Mouse (Mus musculus) layer of hippocampus, adult 8-10 months (tissue): ENCODE data around the gene Lrmda. TPM values are rescaled to one million over a fixed set of nuclear protein-coding genes. Genes with fewer than 3 reads are reported as not detected.

ENCODE experiments used
- DNase-seq, 2 experiments: peaks; one replicate each; pipeline ENCODE4 v3.0.0; 2022; ENCODE audit warnings: low spot score in 2 of 2
- total RNA-seq, 4 experiments: library from RNA; stranded (reverse); gene quantifications; 2 replicates each; pipeline ENCODE4 v1.2.4; 2022

Gene Lrmda
- total RNA-seq, 4 experiments from 2014 or later, result 0.59 to 4.9 (median 1.8) TPM

- no peak for DNase-seq
Observed at GRCm38 (mm10) chr14:22928683-22929082, 909.2 kb downstream of the Lrmda start.

- DNase-seq, result no peak
Observed at GRCm38 (mm10) chr14:22929585-22929984, 910.1 kb downstream of the Lrmda start.

DNA sequence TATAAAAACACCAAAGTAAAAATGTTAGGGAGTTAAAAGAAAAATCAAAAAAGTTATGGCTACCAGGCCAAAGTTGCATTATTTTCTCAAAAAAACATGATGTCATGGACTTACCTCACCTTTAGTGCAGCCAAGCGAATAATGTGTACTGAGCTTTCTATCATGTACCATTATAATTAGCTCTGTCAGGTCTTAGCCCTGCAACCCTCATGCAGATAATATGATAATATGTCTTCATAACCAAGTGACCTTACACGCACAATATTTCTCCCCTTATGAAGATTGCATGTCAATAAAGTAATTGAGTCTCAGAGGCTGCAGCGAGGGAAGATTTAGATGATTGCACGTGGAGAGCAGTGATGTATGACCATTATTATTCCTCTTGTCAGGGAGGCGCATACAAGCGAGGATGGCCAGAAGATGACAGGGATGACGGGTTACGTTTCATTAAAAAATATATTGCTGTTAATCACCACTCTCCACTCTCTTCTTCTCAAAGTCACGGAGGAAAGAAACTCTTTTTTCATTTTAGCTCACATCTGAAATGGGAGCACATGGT lies 911.1 kb downstream of the Lrmda start:
- DNase-seq, result no peak

GRCm38 (mm10) chr14:22931114-22931822 lies 911.8 kb downstream of the Lrmda start:
- DNase-seq, result no peak

DNA sequence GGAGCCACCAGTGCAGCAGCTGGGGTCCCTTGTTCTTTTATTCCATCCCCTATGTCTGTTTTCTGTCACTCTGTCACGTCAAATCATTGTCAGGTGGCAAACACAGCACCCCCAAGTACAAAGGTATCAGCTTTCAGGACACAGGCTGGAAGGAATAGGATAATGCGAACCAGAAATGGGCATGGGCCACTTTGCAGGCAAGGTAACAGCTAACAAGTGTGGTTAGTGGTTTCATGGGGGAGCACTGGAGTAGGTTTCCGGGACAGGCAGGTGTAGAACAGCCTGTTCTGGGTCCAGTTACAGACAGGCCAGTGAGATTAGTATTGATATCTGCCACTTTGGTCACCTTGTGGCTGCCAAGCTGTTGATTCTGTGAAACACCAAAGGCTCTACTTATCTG lies 917.2 kb downstream of the Lrmda start:
- no peak for DNase-seq

DNA sequence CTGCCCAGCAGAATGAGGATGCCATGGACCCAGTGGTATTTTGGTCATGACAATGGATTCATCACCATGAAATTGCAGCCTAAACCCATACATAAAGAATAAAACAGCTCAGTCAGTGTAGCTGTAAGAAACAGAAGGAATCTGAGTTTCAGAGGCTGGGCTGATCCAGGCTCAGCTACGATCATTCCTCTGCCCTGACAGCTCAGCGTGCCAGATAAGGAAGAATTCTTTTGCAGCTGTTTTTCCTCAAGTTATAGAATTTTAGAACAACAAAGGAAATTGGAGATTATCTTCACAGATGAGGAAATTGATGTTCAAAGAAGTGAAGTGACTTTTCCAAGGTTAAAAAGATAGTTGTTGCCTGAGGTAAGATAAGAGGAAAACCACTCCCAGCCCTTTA lies 921.1 kb downstream of the Lrmda start:
- no peak for DNase-seq

- DNase-seq, result no peak
Observed at GRCm38 (mm10) chr14:22942569-22942968, 923.1 kb downstream of the Lrmda start.

DNA sequence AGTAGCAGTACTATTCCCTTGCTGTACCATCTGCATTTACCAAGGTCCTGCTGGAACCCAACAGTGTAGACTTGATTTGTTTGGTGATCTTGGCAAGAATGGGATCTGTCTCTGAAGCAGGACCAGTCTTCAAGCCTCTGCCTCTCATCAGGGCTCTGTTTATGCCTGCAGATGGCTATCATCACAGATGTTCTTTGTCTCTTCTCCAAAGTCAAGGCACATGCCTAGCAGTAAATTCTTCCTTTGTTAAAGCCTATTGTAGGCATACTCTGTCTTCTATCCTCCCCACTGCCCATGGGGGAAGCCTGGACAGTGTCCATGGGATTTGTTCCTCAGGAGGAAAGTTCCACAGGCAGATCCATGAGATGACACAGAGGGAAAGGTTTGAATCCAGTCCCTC lies 930.0 kb downstream of the Lrmda start:
- DNase-seq, result no peak

DNA sequence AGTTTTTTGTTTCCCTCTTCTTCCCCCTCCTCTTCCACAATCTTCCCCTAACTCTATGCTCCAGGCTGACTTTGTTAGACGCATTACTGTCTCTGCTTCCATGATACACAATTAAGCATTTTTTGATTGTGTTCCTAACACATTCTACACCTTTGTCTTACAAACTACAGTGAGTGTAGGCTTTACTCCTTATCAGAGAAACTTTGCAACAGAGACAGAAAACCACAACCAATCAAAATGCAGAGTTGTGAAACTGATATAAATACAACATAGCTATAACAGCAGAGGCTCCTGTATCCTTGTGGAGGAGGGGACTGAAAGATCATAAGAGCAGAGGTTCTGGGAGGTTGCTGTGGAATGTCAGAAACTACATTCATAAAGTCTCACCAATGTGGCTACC lies 933.5 kb downstream of the Lrmda start:
- DNase-seq, result no peak

- no peak for DNase-seq
Observed at GRCm38 (mm10) chr14:22960166-22960565, 940.7 kb downstream of the Lrmda start.

GRCm38 (mm10) chr14:22964796-22965660 lies 945.5 kb downstream of the Lrmda start:
- no peak for DNase-seq

DNA sequence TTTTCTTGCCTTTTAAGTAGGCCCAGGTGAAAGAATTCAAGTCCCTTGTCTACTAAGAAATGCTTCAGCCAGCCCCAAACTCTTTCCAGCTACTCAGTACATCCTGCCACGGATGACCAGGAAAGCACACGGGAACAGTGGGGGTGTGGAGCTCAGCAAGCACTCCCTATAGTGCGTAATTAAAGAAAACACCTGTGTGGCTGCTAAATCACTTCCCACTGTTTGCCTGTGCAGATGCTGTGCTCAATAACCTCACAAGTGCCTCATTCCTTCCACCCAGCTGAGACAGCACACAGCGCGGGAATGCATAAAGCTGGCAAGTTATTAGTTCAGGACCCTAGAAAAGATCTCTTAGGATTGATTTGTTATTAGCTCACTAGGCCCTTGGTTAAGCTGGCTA lies 949.2 kb downstream of the Lrmda start:
- no peak for DNase-seq

- no peak for DNase-seq
Observed at GRCm38 (mm10) chr14:22986736-22987135, 967.2 kb downstream of the Lrmda start.

DNA sequence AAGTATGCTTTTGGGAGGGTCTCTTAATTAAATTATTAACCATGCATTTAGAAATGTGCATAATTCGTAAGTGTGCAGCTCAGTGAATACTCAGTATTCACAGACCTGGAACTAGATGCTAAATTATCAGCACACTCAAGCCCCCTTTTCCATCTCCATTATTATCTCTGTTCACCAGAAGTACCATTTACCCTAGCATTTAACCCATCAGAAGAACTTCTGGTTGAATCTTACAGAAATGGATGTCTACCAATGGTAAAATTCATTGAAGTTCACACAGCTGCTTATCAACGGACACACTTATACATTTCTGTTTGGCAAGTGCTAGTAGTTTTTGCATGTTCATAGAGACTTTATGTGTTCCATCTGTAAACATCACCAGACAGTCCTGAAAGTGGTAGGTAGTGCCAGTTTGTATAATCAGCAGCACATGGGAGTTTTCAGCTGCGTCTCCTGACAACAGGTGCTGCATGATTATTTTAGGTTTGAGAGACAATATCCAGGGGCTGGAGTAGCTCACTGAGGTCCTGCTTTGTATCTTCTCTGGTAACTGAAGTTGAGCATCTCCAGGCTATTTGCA lies 968.7 kb downstream of the Lrmda start:
- no peak for DNase-seq

DNA sequence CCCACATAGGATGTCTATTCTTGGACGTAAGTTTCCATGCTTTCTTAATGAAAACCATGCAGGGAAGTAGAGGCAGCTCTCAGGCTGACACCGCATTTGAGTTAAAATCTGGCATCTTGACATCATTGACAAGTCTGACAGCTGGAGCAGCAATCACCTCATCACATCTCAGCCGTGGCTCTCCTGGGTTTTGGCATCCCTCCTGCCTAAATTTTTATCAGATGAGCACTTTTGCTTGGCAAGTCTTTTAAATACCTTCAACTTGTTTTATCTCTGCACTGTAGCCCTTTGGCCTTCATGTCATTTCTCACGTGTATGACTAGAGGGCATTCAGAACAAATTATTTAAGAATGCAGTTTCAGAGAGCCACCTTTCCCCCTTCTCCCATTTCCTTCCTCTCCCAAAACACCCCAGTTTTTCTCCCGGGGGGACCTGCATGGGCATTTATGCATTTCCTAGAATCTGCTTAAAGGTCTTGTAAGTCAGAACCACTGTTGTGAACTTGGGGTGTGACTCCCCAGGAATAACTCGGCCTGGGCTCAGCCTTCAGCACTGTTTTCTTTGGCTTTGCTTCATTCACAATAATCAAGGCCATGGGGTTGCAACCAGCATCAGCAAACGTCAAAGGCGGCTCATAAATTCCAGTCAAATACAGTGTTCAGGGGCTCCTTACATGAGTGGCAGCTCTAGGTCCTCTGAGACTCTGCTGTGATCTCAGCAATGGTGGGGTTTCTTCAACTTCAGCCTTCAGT lies 975.8 kb downstream of the Lrmda start:
- DNase-seq, result no peak

DNA sequence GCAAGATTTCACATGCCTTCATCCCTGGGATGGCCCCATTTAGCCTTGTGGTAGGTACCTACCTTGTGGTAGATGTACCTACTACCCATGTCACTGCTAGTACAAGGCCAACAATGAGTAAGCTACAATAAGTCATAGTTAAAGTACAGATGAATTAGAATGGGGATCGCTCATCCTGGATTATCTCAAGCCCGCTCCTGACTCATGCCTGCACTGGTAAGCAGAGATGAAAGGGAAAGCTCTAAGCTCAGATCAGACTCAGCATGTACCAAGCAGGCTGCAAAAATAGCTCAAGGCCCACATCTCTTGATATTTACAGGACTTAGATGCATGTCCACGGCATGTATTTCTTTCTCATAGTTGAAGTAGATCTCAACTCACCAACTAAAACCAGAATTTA lies 979.4 kb downstream of the Lrmda start:
- no peak for DNase-seq

GRCm38 (mm10) chr14:23011989-23012388 lies 992.5 kb downstream of the Lrmda start:
- no peak for DNase-seq

- DNase-seq, result no peak
Observed at GRCm38 (mm10) chr14:23014747-23015286, 995.3 kb downstream of the Lrmda start.

GRCm38 (mm10) chr14:23015321-23016067 lies 996.0 kb downstream of the Lrmda start:
- DNase-seq, result no peak

DNA sequence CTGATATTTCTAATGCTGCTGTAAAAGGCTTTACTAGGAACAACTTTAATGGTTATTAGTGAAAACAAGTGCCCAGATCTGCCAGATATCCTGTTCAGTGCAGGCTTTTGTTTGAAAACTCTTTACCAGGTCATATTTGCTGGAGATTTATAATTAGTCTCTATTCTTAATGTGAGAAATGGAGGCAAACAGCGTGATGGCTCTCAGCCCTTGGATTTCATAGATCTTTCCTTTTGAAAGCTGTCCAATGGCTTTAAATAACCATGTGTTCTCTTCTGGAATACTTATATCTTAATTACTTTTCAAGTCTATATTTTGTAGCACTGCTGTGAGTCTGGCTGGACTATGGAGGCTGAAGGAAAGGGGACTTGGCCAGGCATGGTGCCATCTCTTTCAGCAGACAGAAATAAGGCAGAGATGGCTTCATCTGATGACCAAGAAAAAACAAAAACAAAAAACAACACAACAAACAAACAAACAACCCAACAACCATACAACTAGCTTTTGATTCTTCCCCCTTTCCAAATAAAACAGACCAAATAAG lies 996.6 kb downstream of the Lrmda start:
- no peak for DNase-seq
